Mouse (Mus musculus): ENCODE data around the gene Zbtb49. TPM values are rescaled to one million over a fixed set of nuclear protein-coding genes. Genes with fewer than 3 reads are reported as not detected.

Gene Zbtb49
- polyA plus RNA-seq, 1 experiment, result 18.7 TPM

DNA sequence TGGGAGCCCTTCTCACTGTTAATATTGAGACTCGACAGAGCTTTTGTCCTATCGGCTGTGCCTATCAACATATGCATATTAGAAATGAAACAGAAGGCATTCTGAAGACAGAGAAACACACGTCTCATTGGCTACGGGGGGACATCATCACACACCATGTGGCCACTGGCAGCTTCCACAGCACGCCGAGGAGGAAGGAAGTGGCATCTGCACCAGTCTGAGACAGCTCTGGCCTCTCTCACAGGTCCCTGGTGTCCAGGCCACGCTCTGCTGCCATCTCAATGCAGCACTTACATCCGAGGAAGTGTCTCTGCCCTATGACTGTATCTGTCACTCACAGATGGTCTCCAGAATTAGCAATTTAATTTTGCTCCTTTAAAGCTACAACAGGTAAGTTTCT is 8.6 kb downstream of the Zbtb49 start:
- no peaks in the 10 kb centered on the region for H3K27me3 ChIP-seq (ENCODE audit: control insufficient read depth, insufficient read depth, low read length)
- no peak overlapping the region for H3K27ac ChIP-seq (ENCODE audit: insufficient read depth, low read length)
- DNase-seq, result no peak
- TF ChIP-seq CTCF (IDR thresholded peaks at IDR 0.05; ENCODE audit: borderline replicate concordance, insufficient read depth, low read depth, low read length), result no peak
- no peak for TF ChIP-seq POLR2A (IDR thresholded peaks at IDR 0.05; ENCODE audit: borderline replicate concordance, insufficient read depth, low read length)
- no peaks in the 10 kb centered on the region for H3K4me1 ChIP-seq (ENCODE audit: control insufficient read depth, insufficient read depth, low read length)
- whole genome bisulfite sequencing, result 69% methylated on average over 8 of the region's 8 CpGs
- H3K4me3 ChIP-seq (replicated peaks; ENCODE audit: insufficient read depth, low read depth, low read length), result no peak overlapping the region

DNA sequence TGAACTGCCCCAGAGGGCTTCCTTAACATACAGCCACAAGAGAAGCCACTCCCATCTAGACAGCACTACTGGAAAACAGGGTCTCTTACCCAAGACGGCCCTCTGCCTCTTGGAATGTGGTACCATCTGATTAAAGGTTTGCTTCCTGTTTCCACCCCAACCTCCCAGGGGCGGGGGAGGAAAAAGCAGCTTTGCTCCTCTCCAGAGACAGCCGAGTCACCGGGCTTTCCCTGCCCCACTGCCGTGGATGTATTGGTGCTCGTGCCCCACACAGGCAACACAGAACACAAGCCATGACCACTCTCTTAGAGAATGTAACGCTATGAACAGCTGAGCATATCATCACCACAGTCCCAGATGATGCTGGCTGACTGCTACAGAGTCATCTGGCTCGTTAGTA is 11.3 kb downstream of the Zbtb49 start:
- TF ChIP-seq POLR2A (IDR thresholded peaks at IDR 0.05; ENCODE audit: borderline replicate concordance, insufficient read depth, low read length) (no peak), CTCF (IDR thresholded peaks at IDR 0.05; ENCODE audit: borderline replicate concordance, insufficient read depth, low read depth, low read length) (no peak)

DNA sequence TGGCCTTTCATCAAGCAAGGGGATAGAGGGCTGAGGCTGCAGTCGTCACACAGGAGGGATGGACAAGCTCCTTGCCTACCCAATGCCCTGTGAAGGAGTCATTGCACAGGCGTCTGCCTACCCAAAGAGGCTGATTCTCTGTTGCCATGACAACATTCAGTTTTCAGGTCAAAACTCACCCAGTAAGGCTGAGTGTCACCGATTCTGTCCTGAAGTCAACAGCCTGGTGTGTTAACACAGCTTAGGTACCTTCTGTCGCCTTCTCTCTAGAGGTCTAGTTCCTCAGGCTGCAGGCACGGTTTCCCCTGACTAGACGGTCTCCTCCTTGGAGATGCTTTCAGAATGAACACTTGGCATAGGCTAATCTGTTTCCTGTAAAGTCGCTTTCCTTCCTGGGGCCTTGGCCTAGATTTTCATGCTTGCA is 14.9 kb downstream of the Zbtb49 start:
- DNase-seq, result peak in 1 of 2 experiments; percentile 54
- no peak overlapping the region for H3K27ac ChIP-seq (ENCODE audit: insufficient read depth, low read length)

More for the DNA sequence above, 11.3 kb downstream of the Zbtb49 start:
- Histone ChIP-seq H3K27ac (ENCODE audit: insufficient read depth, low read length) (no peak overlapping the region), H3K4me3 (replicated peaks; ENCODE audit: insufficient read depth, low read depth, low read length) (no peak overlapping the region), H3K4me1 (ENCODE audit: control insufficient read depth, insufficient read depth, low read length) (no peaks in the 10 kb centered on the region), H3K27me3 (ENCODE audit: control insufficient read depth, insufficient read depth, low read length) (no peaks in the 10 kb centered on the region)
- DNase-seq, result no peak
- WGBS, result 81% methylated on average over 8 of the region's 8 CpGs

DNA sequence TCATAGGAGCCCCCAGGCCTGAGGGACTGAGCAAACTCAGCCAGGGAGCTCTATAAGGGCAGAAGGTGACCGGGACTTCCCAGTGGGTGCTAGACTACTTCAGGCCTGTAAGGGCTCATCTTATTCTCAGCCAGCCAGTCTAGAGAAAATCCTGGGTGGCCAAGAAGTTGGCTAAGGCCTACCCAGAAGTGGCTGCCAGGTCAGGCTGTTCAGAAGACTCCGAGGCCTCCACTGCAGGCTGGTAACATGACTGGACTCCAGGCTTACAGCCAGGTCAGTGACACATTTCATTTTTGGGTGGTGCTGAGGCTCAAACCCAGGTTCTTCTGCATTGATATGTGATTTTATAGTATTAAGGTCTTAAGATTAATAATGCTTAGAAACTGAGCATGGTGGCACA is 20.6 kb downstream of the Zbtb49 start:
- 50% methylated on average over 2 of the region's 2 CpGs for WGBS

More for the DNA sequence above, 14.9 kb downstream of the Zbtb49 start:
- TF ChIP-seq CTCF (IDR thresholded peaks at IDR 0.05; ENCODE audit: borderline replicate concordance, insufficient read depth, low read depth, low read length) (no peak), POLR2A (IDR thresholded peaks at IDR 0.05; ENCODE audit: borderline replicate concordance, insufficient read depth, low read length) (no peak)
- Histone ChIP-seq H3K27me3 (ENCODE audit: control insufficient read depth, insufficient read depth, low read length) (no peaks in the 10 kb centered on the region), H3K4me3 (replicated peaks; ENCODE audit: insufficient read depth, low read depth, low read length) (no peak overlapping the region), H3K4me1 (ENCODE audit: control insufficient read depth, insufficient read depth, low read length) (no peaks in the 10 kb centered on the region)
- WGBS, result 44% methylated on average over 7 of the region's 7 CpGs

DNA sequence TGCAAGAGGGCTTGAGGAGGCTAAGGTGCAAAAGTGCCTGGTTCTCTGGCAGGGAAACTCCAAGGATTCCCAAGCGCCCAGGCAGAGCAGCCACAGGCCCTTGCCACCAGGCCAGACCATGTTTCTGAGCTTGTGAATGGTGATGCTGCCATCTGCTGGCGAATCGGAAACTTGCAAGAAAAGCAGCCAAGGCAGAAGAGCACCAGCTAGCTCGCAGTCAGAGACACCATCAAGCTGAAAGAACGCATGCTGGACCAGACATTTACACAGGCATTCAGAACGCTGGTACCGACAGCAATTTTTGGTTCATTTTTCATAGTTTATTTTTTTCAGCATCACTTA is 22.8 kb downstream of the Zbtb49 start:
- peak; percentile 98 for TF ChIP-seq CTCF (IDR thresholded peaks at IDR 0.05; ENCODE audit: borderline replicate concordance, insufficient read depth, low read depth, low read length)
- no peak for TF ChIP-seq POLR2A (IDR thresholded peaks at IDR 0.05; ENCODE audit: borderline replicate concordance, insufficient read depth, low read length)
- Histone ChIP-seq H3K27ac (ENCODE audit: insufficient read depth, low read length) (no peak overlapping the region), H3K4me1 (ENCODE audit: control insufficient read depth, insufficient read depth, low read length) (no peaks in the 10 kb centered on the region), H3K4me3 (replicated peaks; ENCODE audit: insufficient read depth, low read depth, low read length) (no peak overlapping the region), H3K27me3 (ENCODE audit: control insufficient read depth, insufficient read depth, low read length) (no peaks in the 10 kb centered on the region)
- WGBS, result 8% methylated on average over 7 of the region's 7 CpGs
- DNase-seq, result peak; percentile 82 to 91

More for the DNA sequence above, 20.6 kb downstream of the Zbtb49 start:
- Histone ChIP-seq H3K27me3 (ENCODE audit: control insufficient read depth, insufficient read depth, low read length) (no peaks in the 10 kb centered on the region), H3K27ac (ENCODE audit: insufficient read depth, low read length) (no peak overlapping the region), H3K4me1 (ENCODE audit: control insufficient read depth, insufficient read depth, low read length) (no peaks in the 10 kb centered on the region), H3K4me3 (replicated peaks; ENCODE audit: insufficient read depth, low read depth, low read length) (no peak overlapping the region)
- TF ChIP-seq POLR2A (IDR thresholded peaks at IDR 0.05; ENCODE audit: borderline replicate concordance, insufficient read depth, low read length) (no peak), CTCF (IDR thresholded peaks at IDR 0.05; ENCODE audit: borderline replicate concordance, insufficient read depth, low read depth, low read length) (no peak)
- no peak for DNase-seq

DNA sequence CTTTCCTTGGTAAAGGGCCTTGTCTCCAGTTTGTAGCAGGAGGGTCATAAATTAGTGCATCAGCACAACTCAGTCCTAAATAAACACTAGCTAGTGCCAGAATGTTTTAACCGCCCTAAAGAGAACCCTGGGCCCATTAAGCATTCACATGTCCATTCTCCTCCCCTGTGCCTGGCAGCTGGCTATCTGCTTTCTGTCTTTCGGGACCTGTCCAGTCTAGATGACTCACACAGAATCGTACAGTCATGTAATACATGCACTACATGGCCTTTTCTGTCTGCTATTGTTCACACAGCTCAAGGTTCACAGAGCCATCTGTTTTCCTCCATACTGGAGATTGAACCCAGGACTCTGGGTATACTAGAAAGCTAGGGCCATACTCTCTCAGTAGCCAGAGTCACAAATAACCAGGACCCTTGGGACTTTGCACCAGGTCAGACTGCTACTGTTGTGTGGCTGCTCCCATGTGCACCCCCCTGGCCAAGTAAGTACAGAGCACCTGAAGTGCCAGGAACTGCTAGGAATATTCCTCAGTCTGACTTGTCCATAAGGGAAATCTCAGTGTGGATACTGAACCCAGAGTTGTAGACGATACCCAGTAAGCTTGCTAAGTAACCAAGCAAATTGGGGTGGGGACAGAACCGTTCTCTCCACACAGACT is 23.3 kb downstream of the Zbtb49 start:
- Histone ChIP-seq H3K27me3 (ENCODE audit: control insufficient read depth, insufficient read depth, low read length) (no peaks in the 10 kb centered on the region), H3K27ac (ENCODE audit: insufficient read depth, low read length) (no peak overlapping the region), H3K4me1 (ENCODE audit: control insufficient read depth, insufficient read depth, low read length) (no peaks in the 10 kb centered on the region), H3K4me3 (replicated peaks; ENCODE audit: insufficient read depth, low read depth, low read length) (no peak overlapping the region)
- no peak for DNase-seq
- WGBS, result 75% methylated on average over 5 of the region's 5 CpGs
- TF ChIP-seq POLR2A (IDR thresholded peaks at IDR 0.05; ENCODE audit: borderline replicate concordance, insufficient read depth, low read length) (no peak), CTCF (IDR thresholded peaks at IDR 0.05; ENCODE audit: borderline replicate concordance, insufficient read depth, low read depth, low read length) (no peak)

DNA sequence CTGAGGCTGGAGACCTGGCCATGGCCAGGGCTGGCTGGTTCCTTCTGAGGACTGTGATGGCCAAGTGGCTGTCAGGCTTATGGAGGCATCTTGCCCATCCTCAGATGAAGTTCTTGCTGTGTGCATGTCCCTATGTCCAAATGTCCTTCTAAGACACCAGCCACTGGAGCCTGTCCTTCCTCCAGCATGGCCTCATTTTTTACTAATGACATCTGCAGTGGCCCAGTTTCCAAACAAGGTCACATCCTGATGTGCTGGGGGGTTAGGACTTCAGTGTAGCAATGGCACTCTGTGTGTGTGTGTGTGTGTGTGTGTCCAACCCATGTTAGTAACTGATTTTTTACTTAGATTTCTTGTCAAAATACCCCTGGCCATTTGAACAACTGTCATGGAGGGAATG is 24.3 kb downstream of the Zbtb49 start:
- TF ChIP-seq CTCF (IDR thresholded peaks at IDR 0.05; ENCODE audit: borderline replicate concordance, insufficient read depth, low read depth, low read length) (no peak), POLR2A (IDR thresholded peaks at IDR 0.05; ENCODE audit: borderline replicate concordance, insufficient read depth, low read length) (no peak)
- Histone ChIP-seq H3K4me3 (replicated peaks; ENCODE audit: insufficient read depth, low read depth, low read length) (no peak overlapping the region), H3K27me3 (ENCODE audit: control insufficient read depth, insufficient read depth, low read length) (no peaks in the 10 kb centered on the region), H3K4me1 (ENCODE audit: control insufficient read depth, insufficient read depth, low read length) (no peaks in the 10 kb centered on the region), H3K27ac (ENCODE audit: insufficient read depth, low read length) (no peak overlapping the region)
- DNase-seq, result no peak

DNA sequence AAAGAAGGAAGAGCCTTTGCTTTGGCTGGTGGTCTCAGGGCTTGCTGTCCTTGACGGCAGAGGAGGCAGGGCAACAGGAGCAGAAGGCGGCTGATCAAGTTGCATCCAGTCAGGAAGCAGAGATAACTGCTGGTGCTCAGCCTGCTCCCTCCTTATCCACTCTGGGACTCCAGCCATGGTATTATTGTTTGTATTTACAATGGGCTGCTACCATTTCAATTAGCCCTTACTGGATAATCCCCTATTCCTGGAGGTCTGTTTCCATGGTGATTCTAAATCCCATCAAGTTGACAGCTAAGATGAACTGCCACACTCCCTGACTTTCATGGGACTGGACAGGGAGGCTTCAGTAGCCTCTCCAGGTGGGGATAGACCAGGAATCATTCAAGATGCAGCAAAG is 25.3 kb downstream of the Zbtb49 start:
- Histone ChIP-seq H3K4me1 (ENCODE audit: control insufficient read depth, insufficient read depth, low read length) (no peaks in the 10 kb centered on the region), H3K27me3 (ENCODE audit: control insufficient read depth, insufficient read depth, low read length) (no peaks in the 10 kb centered on the region), H3K27ac (ENCODE audit: insufficient read depth, low read length) (no peak overlapping the region), H3K4me3 (replicated peaks; ENCODE audit: insufficient read depth, low read depth, low read length) (no peak overlapping the region)
- DNase-seq, result no peak
- TF ChIP-seq CTCF (IDR thresholded peaks at IDR 0.05; ENCODE audit: borderline replicate concordance, insufficient read depth, low read depth, low read length), result no peak
- TF ChIP-seq POLR2A (IDR thresholded peaks at IDR 0.05; ENCODE audit: borderline replicate concordance, insufficient read depth, low read length), result no peak
- WGBS, result 30% methylated on average over 2 of the region's 2 CpGs

Data from cerebellum, adult 2 months (tissue).